Mouse (Mus musculus): ENCODE data around the gene Syn3. TPM values are rescaled to one million over a fixed set of nuclear protein-coding genes. Genes with fewer than 3 reads are reported as not detected.
"Not testable (repeated sequence)": the region's sequence is repeated elsewhere in the genome, so short reads cannot be mapped to it uniquely, and the experiment has no call there.

Gene Syn3
- polyA plus RNA-seq, 1 experiment from 2014 or later: 2.6 TPM

- Histone ChIP-seq H3K27me3 (no peaks in the 10 kb centered on the region), H3K4me2 (replicated peaks) (no peak overlapping the region), H3K36me3 (no peaks in the 10 kb centered on the region), H3K4me1 (0 out of 2 replicates have a peak, but pooled peaks cover 3% of the 10 kb centered on the region), H3K9me3 (replicated peaks) (no peaks in the 10 kb centered on the region), H3K9ac (no peak overlapping the region), H3K27ac (replicated peaks) (no peak overlapping the region), H3K4me3 (replicated peaks) (no peak overlapping the region)
- no peak for ATAC-seq (ENCODE audit: insufficient number of reproducible peaks, low FRiP score, low TSS enrichment, low read depth)
- 55% methylated on average over 5 of the region's 5 CpGs for WGBS
Observed at GRCm38 (mm10) chr10:86137589-86138173, 361.0 kb downstream of the Syn3 start.

DNA sequence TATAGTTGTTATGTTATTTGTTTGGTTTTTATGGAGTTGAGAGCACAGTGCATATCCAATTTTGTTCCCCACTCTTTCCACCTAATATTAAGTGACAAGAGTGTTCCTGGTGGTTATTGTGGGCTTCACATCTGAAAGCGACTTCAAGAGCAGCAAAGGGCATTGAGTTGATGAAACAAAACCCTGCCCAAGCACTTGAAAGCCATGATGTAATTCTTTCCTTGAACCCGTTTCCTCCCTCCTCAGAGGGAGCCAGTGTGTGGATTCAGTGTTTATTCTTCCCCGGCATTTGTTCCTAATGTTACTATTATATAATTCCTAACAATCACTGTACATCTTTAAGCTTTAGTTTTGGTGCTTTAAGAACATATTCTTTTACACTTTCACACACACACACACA lies 361.6 kb downstream of the Syn3 start:
- Histone ChIP-seq H3K27ac (replicated peaks) (no peak overlapping the region), H3K9me3 (replicated peaks) (no peaks in the 10 kb centered on the region), H3K9ac (no peak overlapping the region), H3K36me3 (no peaks in the 10 kb centered on the region), H3K4me3 (replicated peaks) (no peak overlapping the region), H3K27me3 (no peaks in the 10 kb centered on the region), H3K4me1 (0 out of 2 replicates have a peak, but pooled peaks cover 3% of the 10 kb centered on the region), H3K4me2 (replicated peaks) (no peak overlapping the region)
- 42% methylated on average over 3 of the region's 3 CpGs for WGBS
- no peak for ATAC-seq (ENCODE audit: insufficient number of reproducible peaks, low FRiP score, low TSS enrichment, low read depth)

- no peak for ATAC-seq (ENCODE audit: insufficient number of reproducible peaks, low FRiP score, low TSS enrichment, low read depth)
- H3K27ac ChIP-seq (replicated peaks): no peak overlapping the region
- H3K4me1 ChIP-seq: 0 out of 2 replicates have a peak, but pooled peaks cover 3% of the 10 kb centered on the region
- no peaks in the 10 kb centered on the region for H3K36me3 ChIP-seq
- no peaks in the 10 kb centered on the region for H3K9me3 ChIP-seq (replicated peaks)
- no peak overlapping the region for H3K4me3 ChIP-seq (replicated peaks)
- no peak overlapping the region for H3K4me2 ChIP-seq (replicated peaks)
- H3K27me3 ChIP-seq: no peaks in the 10 kb centered on the region
- no peak overlapping the region for H3K9ac ChIP-seq
- WGBS: 100% methylated on average over 1 of the region's 1 CpGs
Observed at GRCm38 (mm10) chr10:86136249-86136648, 362.4 kb downstream of the Syn3 start.

DNA sequence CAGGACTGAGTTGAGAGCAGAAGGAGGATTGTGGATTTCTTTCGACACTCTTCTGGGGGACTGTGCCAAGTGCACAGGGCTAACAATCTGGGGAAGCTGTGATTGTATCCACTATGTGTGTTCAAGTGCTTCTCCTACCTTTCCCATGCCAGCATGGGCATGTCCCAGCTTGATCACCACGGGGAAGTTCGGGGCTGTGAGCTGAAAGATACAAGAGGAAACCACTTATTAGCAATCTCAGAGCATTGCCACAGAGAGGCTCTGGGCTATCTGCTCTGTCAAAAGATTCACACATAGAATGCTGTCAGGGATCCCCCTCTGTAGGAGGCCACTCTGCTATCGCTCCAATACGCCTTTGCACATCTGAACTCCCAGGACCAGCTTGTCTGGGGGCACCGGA lies 363.8 kb downstream of the Syn3 start:
- ATAC-seq (ENCODE audit: insufficient number of reproducible peaks, low FRiP score, low TSS enrichment, low read depth): no peak
- Histone ChIP-seq H3K27me3 (no peaks in the 10 kb centered on the region), H3K36me3 (no peaks in the 10 kb centered on the region), H3K4me2 (replicated peaks) (no peak overlapping the region), H3K27ac (replicated peaks) (no peak overlapping the region), H3K9ac (no peak overlapping the region), H3K9me3 (replicated peaks) (no peaks in the 10 kb centered on the region), H3K4me1 (0 out of 2 replicates have a peak, but pooled peaks cover 3% of the 10 kb centered on the region), H3K4me3 (replicated peaks) (no peak overlapping the region)
- WGBS: 66% methylated on average over 6 of the region's 6 CpGs

GRCm38 (mm10) chr10:86134336-86134735 lies 364.4 kb downstream of the Syn3 start:
- no peaks in the 10 kb centered on the region for H3K9me3 ChIP-seq (replicated peaks)
- no peak overlapping the region for H3K9ac ChIP-seq
- no peaks in the 10 kb centered on the region for H3K36me3 ChIP-seq
- H3K4me3 ChIP-seq (replicated peaks): no peak overlapping the region
- H3K4me1 ChIP-seq: 0 out of 2 replicates have a peak, but pooled peaks cover 3% of the 10 kb centered on the region
- WGBS: 80% methylated on average over 5 of the region's 5 CpGs
- no peak for ATAC-seq (ENCODE audit: insufficient number of reproducible peaks, low FRiP score, low TSS enrichment, low read depth)
- no peak overlapping the region for H3K4me2 ChIP-seq (replicated peaks)
- no peaks in the 10 kb centered on the region for H3K27me3 ChIP-seq
- H3K27ac ChIP-seq (replicated peaks): no peak overlapping the region

GRCm38 (mm10) chr10:86132420-86132956 lies 366.2 kb downstream of the Syn3 start:
- Histone ChIP-seq H3K27ac (replicated peaks) (no peak overlapping the region), H3K4me1 (0 out of 2 replicates have a peak, but pooled peaks cover under 1% of the 10 kb centered on the region), H3K4me3 (replicated peaks) (no peak overlapping the region), H3K9me3 (replicated peaks) (no peaks in the 10 kb centered on the region), H3K27me3 (no peaks in the 10 kb centered on the region), H3K36me3 (no peaks in the 10 kb centered on the region), H3K4me2 (replicated peaks) (no peak overlapping the region), H3K9ac (no peak overlapping the region)
- 78% methylated on average over 10 of the region's 10 CpGs for WGBS
- ATAC-seq (ENCODE audit: insufficient number of reproducible peaks, low FRiP score, low TSS enrichment, low read depth): no peak

DNA sequence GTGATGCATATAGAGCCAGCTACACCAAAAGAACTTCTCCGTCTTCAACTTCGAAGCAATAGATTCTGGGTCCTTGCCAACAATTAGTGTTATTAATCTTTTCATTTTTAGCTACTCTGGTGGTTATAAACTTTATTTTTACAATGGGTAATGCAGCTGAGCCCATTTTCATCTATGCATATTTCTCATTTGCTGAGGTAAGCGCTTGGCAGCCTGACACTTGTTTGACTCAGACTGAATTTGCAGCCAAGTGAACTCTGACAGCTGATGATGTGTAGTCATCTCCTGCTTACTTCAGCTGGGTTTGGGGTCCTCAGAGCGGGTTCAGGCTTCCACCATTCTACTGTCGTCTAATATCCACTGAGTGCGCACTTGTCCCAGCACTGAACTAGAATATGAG lies 369.6 kb downstream of the Syn3 start:
- Histone ChIP-seq H3K27ac (replicated peaks) (no peak overlapping the region), H3K4me1 (no peaks in the 10 kb centered on the region), H3K4me3 (replicated peaks) (no peak overlapping the region), H3K4me2 (replicated peaks) (no peak overlapping the region), H3K36me3 (no peaks in the 10 kb centered on the region), H3K9ac (no peak overlapping the region), H3K9me3 (replicated peaks) (no peaks in the 10 kb centered on the region), H3K27me3 (no peaks in the 10 kb centered on the region)
- ATAC-seq (ENCODE audit: insufficient number of reproducible peaks, low FRiP score, low TSS enrichment, low read depth): no peak
- 79% methylated on average over 6 of the region's 6 CpGs for WGBS

DNA sequence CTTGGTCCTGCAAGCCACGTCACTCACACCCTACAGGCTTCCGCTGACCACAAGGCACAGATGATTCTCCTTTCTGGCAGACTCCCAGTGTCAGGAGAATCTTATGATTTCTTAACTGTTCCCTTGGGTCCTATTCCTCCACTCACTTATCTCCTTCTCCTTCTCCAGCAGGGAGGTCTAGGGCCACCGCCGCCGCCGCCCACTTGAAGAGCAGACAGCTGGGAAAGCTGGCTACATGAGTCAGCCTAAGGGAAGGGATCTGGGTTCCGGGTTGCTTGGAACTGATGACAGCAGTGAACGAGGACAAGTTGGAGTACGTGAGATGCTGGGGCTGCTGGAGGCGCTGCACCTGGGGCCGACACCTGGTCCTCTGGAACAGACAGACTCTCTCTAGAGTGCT lies 372.2 kb downstream of the Syn3 start:
- Histone ChIP-seq H3K9me3 (replicated peaks) (no peaks in the 10 kb centered on the region), H3K36me3 (no peaks in the 10 kb centered on the region), H3K4me3 (replicated peaks) (no peak overlapping the region), H3K9ac (no peak overlapping the region), H3K27ac (replicated peaks) (no peak overlapping the region), H3K27me3 (no peaks in the 10 kb centered on the region), H3K4me2 (replicated peaks) (no peak overlapping the region), H3K4me1 (no peaks in the 10 kb centered on the region)
- WGBS: 77% methylated on average over 11 of the region's 11 CpGs
- no peak for ATAC-seq (ENCODE audit: insufficient number of reproducible peaks, low FRiP score, low TSS enrichment, low read depth)

DNA sequence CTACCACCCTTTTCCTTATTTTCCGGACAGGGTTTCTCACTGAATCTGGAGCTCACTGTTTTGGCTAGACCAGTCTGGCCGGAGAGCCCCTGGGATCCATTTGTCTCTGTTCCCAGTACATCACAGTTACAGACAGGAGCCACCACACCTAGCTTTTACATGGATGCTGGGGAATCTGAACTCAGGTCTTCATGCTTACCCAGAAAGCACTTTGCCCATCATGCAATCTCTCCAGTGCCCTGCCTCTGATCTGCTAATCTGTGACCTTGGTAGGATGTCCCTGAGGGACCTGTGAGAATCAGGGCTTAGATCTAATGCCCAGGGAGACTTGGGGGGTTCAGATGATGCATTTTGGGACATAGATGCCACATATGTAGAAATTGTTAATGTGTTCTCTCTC lies 373.3 kb downstream of the Syn3 start:
- no peak overlapping the region for H3K27ac ChIP-seq (replicated peaks)
- H3K9ac ChIP-seq: no peak overlapping the region
- H3K4me3 ChIP-seq (replicated peaks): no peak overlapping the region
- WGBS: 86% methylated on average over 2 of the region's 2 CpGs
- no peak for ATAC-seq (ENCODE audit: insufficient number of reproducible peaks, low FRiP score, low TSS enrichment, low read depth)
- H3K36me3 ChIP-seq: no peaks in the 10 kb centered on the region
- no peak overlapping the region for H3K4me2 ChIP-seq (replicated peaks)
- no peaks in the 10 kb centered on the region for H3K27me3 ChIP-seq
- no peaks in the 10 kb centered on the region for H3K4me1 ChIP-seq
- no peaks in the 10 kb centered on the region for H3K9me3 ChIP-seq (replicated peaks)

GRCm38 (mm10) chr10:86124115-86124514 lies 374.6 kb downstream of the Syn3 start:
- Histone ChIP-seq H3K36me3 (no peaks in the 10 kb centered on the region), H3K27ac (replicated peaks) (no peak overlapping the region), H3K27me3 (no peaks in the 10 kb centered on the region), H3K9me3 (replicated peaks) (no peaks in the 10 kb centered on the region), H3K4me1 (no peaks in the 10 kb centered on the region), H3K4me2 (replicated peaks) (no peak overlapping the region), H3K9ac (no peak overlapping the region), H3K4me3 (replicated peaks) (no peak overlapping the region)
- WGBS: 52% methylated on average over 4 of the region's 4 CpGs
- no peak for ATAC-seq (ENCODE audit: insufficient number of reproducible peaks, low FRiP score, low TSS enrichment, low read depth)

GRCm38 (mm10) chr10:86123224-86123623 lies 375.5 kb downstream of the Syn3 start:
- no peaks in the 10 kb centered on the region for H3K4me1 ChIP-seq
- H3K27me3 ChIP-seq: no peaks in the 10 kb centered on the region
- H3K36me3 ChIP-seq: no peaks in the 10 kb centered on the region
- no peaks in the 10 kb centered on the region for H3K9me3 ChIP-seq (replicated peaks)
- no peak overlapping the region for H3K9ac ChIP-seq
- H3K4me3 ChIP-seq (replicated peaks): no peak overlapping the region
- H3K27ac ChIP-seq (replicated peaks): no peak overlapping the region
- no peak for ATAC-seq (ENCODE audit: insufficient number of reproducible peaks, low FRiP score, low TSS enrichment, low read depth)
- no peak overlapping the region for H3K4me2 ChIP-seq (replicated peaks)
- 89% methylated on average over 2 of the region's 2 CpGs for WGBS

DNA sequence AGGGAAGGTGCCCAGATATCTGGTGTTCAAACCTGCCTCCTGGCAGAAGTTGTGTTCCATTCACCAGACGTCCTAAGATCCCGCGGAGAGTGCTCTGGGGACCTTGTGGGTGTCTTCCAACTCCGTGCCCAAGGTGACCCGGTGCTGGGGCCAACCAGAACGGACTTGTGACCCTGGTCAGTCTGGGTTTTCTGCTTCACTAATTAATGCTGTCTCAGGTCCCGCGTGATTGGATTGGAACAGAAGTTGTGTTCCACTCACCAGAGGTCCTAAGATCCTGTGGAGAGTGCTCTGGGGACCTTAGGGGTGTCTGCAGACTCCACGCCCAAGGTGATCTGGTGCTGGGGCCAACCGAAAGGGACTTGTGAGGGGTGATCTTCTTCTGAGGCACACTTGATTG lies 376.2 kb downstream of the Syn3 start:
- 93% methylated on average over 10 of the region's 10 CpGs for WGBS
- H3K27me3 ChIP-seq; ATAC-seq (ENCODE audit: insufficient number of reproducible peaks, low FRiP score, low TSS enrichment, low read depth); H3K4me3 ChIP-seq (replicated peaks); H3K27ac ChIP-seq (replicated peaks); H3K9ac ChIP-seq; H3K4me2 ChIP-seq (replicated peaks); H3K36me3 ChIP-seq; H3K4me1 ChIP-seq; H3K9me3 ChIP-seq (replicated peaks): not testable (repeated sequence)
